9 mouse cellular contexts compared by ENCODE assay signal in the genomic region with DNA sequence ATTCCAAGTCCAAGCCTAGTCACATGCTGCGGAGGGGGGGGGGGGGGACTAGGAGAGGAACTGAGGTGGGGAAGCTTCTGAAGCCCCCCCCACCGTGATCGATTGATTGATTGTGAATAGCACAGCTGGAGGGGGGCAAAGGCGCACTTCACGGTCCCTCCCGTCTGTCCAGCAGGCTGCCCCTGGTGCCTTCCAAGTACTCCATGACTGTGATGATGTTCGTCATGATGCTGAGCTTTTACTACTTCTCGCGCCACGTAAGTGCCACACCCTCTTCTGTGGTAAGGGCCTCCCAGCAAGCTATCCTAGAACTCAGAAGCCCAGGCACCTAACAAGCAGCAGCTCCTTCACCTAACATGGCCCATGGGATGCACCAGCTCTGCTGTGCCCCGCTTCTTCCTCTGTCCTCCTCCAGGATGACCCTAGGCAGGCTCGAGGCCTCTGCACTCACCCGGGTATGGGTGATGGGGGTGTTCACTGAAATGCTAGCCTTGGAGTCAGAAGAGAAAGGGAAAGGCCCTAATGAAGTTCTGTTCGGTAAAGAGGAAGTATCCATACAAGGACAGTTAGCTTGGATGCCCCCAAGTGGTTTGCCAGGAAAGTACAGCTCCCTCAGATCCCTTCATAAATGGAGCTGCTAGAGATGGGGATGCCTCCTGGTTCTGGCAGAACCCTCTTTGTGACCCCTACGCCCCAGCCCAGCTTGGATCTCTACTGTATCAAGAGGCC. TPM values are rescaled to one million over a fixed set of nuclear protein-coding genes. Genes with fewer than 3 reads are reported as not detected.
DNase-seq lines count a peak whose midpoint lies in the region; ATAC-seq lines count a peak whose summit lies in the region.
"Had no signal": no experiment of that assay in that cellular context is flagged by ENCODE, and none has a peak within 500 bp of the region (broad histone marks: within the 10 kb centered on the region; RNA-seq: fewer than 3 reads in every experiment).

No protein-coding gene starts in this region.

- no peak overlapping the region for H3K4me2 ChIP-seq in hindbrain, embryonic 13.5 days
- H3K4me2 ChIP-seq: liver, embryonic 13.5 days had no signal

- H3K27ac ChIP-seq in hindbrain, embryonic 10.5 days = no peak overlapping the region
- H3K27ac ChIP-seq in hindbrain, embryonic 13.5 days = no peak overlapping the region
- H3K27ac ChIP-seq: liver, embryonic 13.5 days had no signal

- peaks cover 6% of the 10 kb centered on the region for H3K4me1 ChIP-seq in hindbrain, embryonic 10.5 days (replicated peaks)
- no peaks in the 10 kb centered on the region for H3K4me1 ChIP-seq in hindbrain, embryonic 13.5 days (replicated peaks)
- H3K4me1 ChIP-seq: liver, embryonic 13.5 days had no signal

- H3K9ac ChIP-seq in hindbrain, embryonic 13.5 days = no peak overlapping the region
- H3K9ac ChIP-seq: liver, embryonic 13.5 days had no signal

- intact Hi-C loops in heart, postnatal 10 days (cut with DNase I) = loop anchor here (1.0 to 5.0 kb wide), 2 partner anchors 101 to 281 kb away; no protein-coding TSS in a partner anchor

- no peak overlapping the region for H3K4me3 ChIP-seq in hindbrain, embryonic 10.5 days
- H3K4me3 ChIP-seq in hindbrain, embryonic 13.5 days = no peak overlapping the region
- H3K4me3 ChIP-seq: liver, embryonic 13.5 days had no signal

- ATAC-seq in hindbrain, embryonic 13.5 days (ENCODE audit: low FRiP score) = no peak

- H3K27me3 ChIP-seq in hindbrain, embryonic 10.5 days (ENCODE audit: insufficient read depth, poor library complexity, severe bottlenecking) = no peaks in the 10 kb centered on the region
- no peaks in the 10 kb centered on the region for H3K27me3 ChIP-seq in hindbrain, embryonic 13.5 days
- H3K27me3 ChIP-seq: liver, embryonic 13.5 days had no signal

- H3K9me3 ChIP-seq in hindbrain, embryonic 10.5 days = no peaks in the 10 kb centered on the region
- no peaks in the 10 kb centered on the region for H3K9me3 ChIP-seq in hindbrain, embryonic 13.5 days
- H3K9me3 ChIP-seq: liver, embryonic 13.5 days had no signal

- WGBS in hindbrain, embryonic 10.5 days = 76% methylated on average over 15 of the region's 15 CpGs
- 76% methylated on average over 15 of the region's 15 CpGs for WGBS in hindbrain, embryonic 13.5 days

- DNase-seq in hindbrain, embryonic 10.5 days (ENCODE audit: low spot score) = peak; percentile 38
- DNase-seq in ES-CJ7 (ENCODE audit: low read depth, low spot score) = peak; percentile 65
- peak; percentile 78 to 82 for DNase-seq in cerebellum, postnatal 14 days
- peak; percentile 71 to 79 for DNase-seq in heart, postnatal 10 days
- DNase-seq in layer of hippocampus, postnatal 36 days = peak; percentile 45 to 48
- peak; percentile 36 for DNase-seq in mesoderm, embryonic 11.5 days (ENCODE audit: low read depth, low spot score)
- peak; percentile 55 for DNase-seq in thymus, postnatal 14 days
- DNase-seq: liver, embryonic 13.5 days had no signal

- peaks cover 84% of the 10 kb centered on the region for H3K36me3 ChIP-seq in hindbrain, embryonic 10.5 days
- peaks cover 70% of the 10 kb centered on the region for H3K36me3 ChIP-seq in hindbrain, embryonic 13.5 days

RNA-seq across cellular contexts. Expression of gene Ptrhd1, which starts 25.3 kb away (rescaled TPM):
- 6.6 and 7.1 TPM in 2 replicates for polyA plus RNA-seq in hindbrain, embryonic 10.5 days (2016; fragmentation: Nextera tagmentation; extraction: Ambion mirVana)
- polyA plus RNA-seq in hindbrain, embryonic 13.5 days (2015; fragmentation: Nextera tagmentation; extraction: Ambion mirVana) = 6.1 and 6.5 TPM in 2 replicates
- total RNA-seq in heart, postnatal 10 days (2021) = 1 to 10 TPM; 4.8 to 5.0 TPM
- total RNA-seq in layer of hippocampus, postnatal 36 days (2021) = 1 to 10 TPM; 8.5 to 8.9 TPM

RNA-seq across cellular contexts. Expression of gene Cenpo, which starts 25.5 kb away (rescaled TPM):
- 19.6 and 21.2 TPM in 2 replicates for polyA plus RNA-seq in hindbrain, embryonic 10.5 days (2016; fragmentation: Nextera tagmentation; extraction: Ambion mirVana)
- 9.0 and 10.3 TPM in 2 replicates for polyA plus RNA-seq in hindbrain, embryonic 13.5 days (2015; fragmentation: Nextera tagmentation; extraction: Ambion mirVana)
- 1 to 10 TPM; 5.0 to 5.3 TPM for total RNA-seq in heart, postnatal 10 days (2021)
- total RNA-seq in layer of hippocampus, postnatal 36 days (2021) = 1 to 10 TPM; 4.1 to 4.3 TPM
